ENCODE assay signal across 22 mouse cellular contexts in genomic region chr2:32553592-32554148, GRCm38 (mm10). TPM values are rescaled to one million over a fixed set of nuclear protein-coding genes. Genes with fewer than 3 reads are reported as not detected.
DNase-seq lines count a peak whose midpoint lies in the region; ATAC-seq and TF ChIP-seq lines count a peak whose summit lies in the region.
"Had no signal": no experiment of that assay in that cellular context is flagged by ENCODE, and none has a peak within 500 bp of the region (broad histone marks: within the 10 kb centered on the region; RNA-seq: fewer than 3 reads in every experiment).

No protein-coding gene starts in this region.

- H3K27ac ChIP-seq in hindbrain, embryonic 10.5 days = peak overlapping the region; percentile 13; the same call in 1 of the 2 replicates
- no peak overlapping the region for H3K27ac ChIP-seq in hindbrain, postnatal 0 days
- no peak overlapping the region for H3K27ac ChIP-seq in intestine, embryonic 15.5 days
- H3K27ac ChIP-seq in midbrain, postnatal 0 days (ENCODE audit: low read depth, low read length) = no peak overlapping the region
- H3K27ac ChIP-seq: hindbrain, embryonic 14.5 days; limb, embryonic 15.5 days; neural tube, embryonic 15.5 days had no signal

- no peak overlapping the region for H3K9ac ChIP-seq in hindbrain, postnatal 0 days (replicated peaks; ENCODE audit: low read length)
- no peak overlapping the region for H3K9ac ChIP-seq in intestine, embryonic 15.5 days
- no peak overlapping the region for H3K9ac ChIP-seq in midbrain, postnatal 0 days (replicated peaks; ENCODE audit: low read length, poor library complexity, severe bottlenecking)
- H3K9ac ChIP-seq: hindbrain, embryonic 14.5 days; limb, embryonic 15.5 days; neural tube, embryonic 15.5 days had no signal

- no peak for TF ChIP-seq CTCF in hindbrain, postnatal 0 days (IDR thresholded peaks at IDR 0.05; ENCODE audit: low read depth)
- TF ChIP-seq CTCF in midbrain, postnatal 0 days (IDR thresholded peaks at IDR 0.05) = no peak

- 85% methylated on average over 7 of the region's 7 CpGs for WGBS in hindbrain, embryonic 10.5 days
- WGBS in hindbrain, postnatal 0 days = 75% methylated on average over 7 of the region's 7 CpGs
- WGBS in intestine, embryonic 15.5 days = 77% methylated on average over 7 of the region's 7 CpGs
- WGBS in midbrain, postnatal 0 days = 81% methylated on average over 7 of the region's 7 CpGs

- no peak overlapping the region for H3K4me2 ChIP-seq in hindbrain, postnatal 0 days (ENCODE audit: low read depth, low read length)
- H3K4me2 ChIP-seq in intestine, embryonic 15.5 days (replicated peaks) = no peak overlapping the region
- no peak overlapping the region for H3K4me2 ChIP-seq in midbrain, postnatal 0 days (ENCODE audit: low read depth, low read length, poor library complexity, severe bottlenecking)
- H3K4me2 ChIP-seq: hindbrain, embryonic 14.5 days; limb, embryonic 15.5 days; neural tube, embryonic 15.5 days had no signal

- no peaks in the 10 kb centered on the region for H3K27me3 ChIP-seq in hindbrain, embryonic 10.5 days (ENCODE audit: insufficient read depth, poor library complexity, severe bottlenecking)
- no peaks in the 10 kb centered on the region for H3K27me3 ChIP-seq in hindbrain, postnatal 0 days (ENCODE audit: insufficient read depth, low read length)
- H3K27me3 ChIP-seq in intestine, embryonic 15.5 days (replicated peaks) = no peaks in the 10 kb centered on the region
- H3K27me3 ChIP-seq in midbrain, postnatal 0 days (ENCODE audit: insufficient read depth, low read length) = no peaks in the 10 kb centered on the region
- H3K27me3 ChIP-seq: limb, embryonic 15.5 days; neural tube, embryonic 15.5 days had no signal

- DNase-seq in hindbrain, embryonic 10.5 days (ENCODE audit: low spot score) = no peak
- no peak for DNase-seq in hindbrain, postnatal 0 days (ENCODE audit: low spot score)
- peak; percentile 34 for DNase-seq in thymus, postnatal 25 days
- no peak for DNase-seq in thymus, postnatal 10 days (ENCODE audit: low spot score in 2 of 2)
- DNase-seq in gastrocnemius, adult 18-20 months (ENCODE audit: low spot score) = no peak
- DNase-seq in midbrain, postnatal 0 days (ENCODE audit: low spot score) = no peak
- DNase-seq: adrenal gland, adult 2 months; cerebellum, adult 11-12 months; gastrocnemius, postnatal 25 days; heart, postnatal 14 days; kidney, adult 2 months; kidney, postnatal 25 days; lung, adult 18-20 months; right cerebral cortex, postnatal 4 days had no signal

- H3K4me3 ChIP-seq in hindbrain, embryonic 10.5 days = no peak overlapping the region
- no peak overlapping the region for H3K4me3 ChIP-seq in hindbrain, postnatal 0 days (ENCODE audit: low read length)
- no peak overlapping the region for H3K4me3 ChIP-seq in intestine, embryonic 15.5 days (replicated peaks)
- H3K4me3 ChIP-seq in midbrain, postnatal 0 days (ENCODE audit: low read depth, low read length) = no peak overlapping the region
- H3K4me3 ChIP-seq: limb, embryonic 15.5 days; midbrain, embryonic 10.5 days; neural tube, embryonic 15.5 days had no signal

- no peaks in the 10 kb centered on the region for H3K9me3 ChIP-seq in hindbrain, embryonic 10.5 days
- H3K9me3 ChIP-seq in hindbrain, postnatal 0 days (ENCODE audit: low read length) = no peaks in the 10 kb centered on the region
- H3K9me3 ChIP-seq in intestine, embryonic 15.5 days = no peaks in the 10 kb centered on the region
- no peaks in the 10 kb centered on the region for H3K9me3 ChIP-seq in midbrain, postnatal 0 days (ENCODE audit: low read length)
- H3K9me3 ChIP-seq: limb, embryonic 15.5 days; midbrain, embryonic 10.5 days; neural tube, embryonic 15.5 days had no signal

- peaks cover 66% of the 10 kb centered on the region for H3K4me1 ChIP-seq in hindbrain, embryonic 10.5 days (replicated peaks)
- peaks cover 8% of the 10 kb centered on the region; the same call in 1 of the 2 replicates for H3K4me1 ChIP-seq in hindbrain, postnatal 0 days (ENCODE audit: insufficient read depth, low read length)
- peaks cover 32% of the 10 kb centered on the region for H3K4me1 ChIP-seq in intestine, embryonic 15.5 days (replicated peaks)
- H3K4me1 ChIP-seq in midbrain, postnatal 0 days (ENCODE audit: insufficient read depth, low read length) = no peaks in the 10 kb centered on the region

- H3K36me3 ChIP-seq in hindbrain, embryonic 10.5 days = peaks cover 14% of the 10 kb centered on the region
- H3K36me3 ChIP-seq in hindbrain, postnatal 0 days (ENCODE audit: insufficient read depth, low read length) = no peaks in the 10 kb centered on the region
- H3K36me3 ChIP-seq in intestine, embryonic 15.5 days = no peaks in the 10 kb centered on the region
- H3K36me3 ChIP-seq in midbrain, postnatal 0 days (ENCODE audit: insufficient read depth, low read length) = no peaks in the 10 kb centered on the region
- H3K36me3 ChIP-seq: neural tube, embryonic 15.5 days had no signal

- ATAC-seq in hindbrain, postnatal 0 days = no peak
- ATAC-seq in inflammation-experienced regulatory T-cells, adult 6 months = peak; percentile 69
- ATAC-seq in intestine, embryonic 15.5 days = no peak
- no peak for ATAC-seq in midbrain, postnatal 0 days (ENCODE audit: low FRiP score)

RNA-seq across cellular contexts. Expression of gene Dpm2, which starts 17.0 kb away (rescaled TPM):
- polyA plus RNA-seq in hindbrain, embryonic 10.5 days (2016; fragmentation: Nextera tagmentation; extraction: Ambion mirVana) = 116 and 131 TPM in 2 replicates
- total RNA-seq in hindbrain, postnatal 0 days (2014; rRNA removed) = 64.1 and 70.8 TPM in 2 replicates
- 139 and 146 TPM in 2 replicates for polyA plus RNA-seq in hindbrain, postnatal 0 days (2015; fragmentation: Nextera tagmentation; extraction: Ambion mirVana)
- polyA plus RNA-seq in inflammation-experienced regulatory T-cells, adult 6 months (2017; shearing (Covaris generic)) = 100 to 1,000 TPM; 126 to 160 (median 144) TPM
- total RNA-seq in gastrocnemius, adult 18-20 months (2021) = 10 to 100 TPM; 11.7 to 12.6 TPM
- 115 and 121 TPM in 2 replicates for polyA plus RNA-seq in intestine, embryonic 15.5 days (2015; fragmentation: Nextera tagmentation; extraction: Ambion mirVana)
- 70.0 and 73.3 TPM in 2 replicates for total RNA-seq in midbrain, postnatal 0 days (2014; rRNA removed)
- 135 and 143 TPM in 2 replicates for polyA plus RNA-seq in midbrain, postnatal 0 days (2015; fragmentation: Nextera tagmentation; extraction: Ambion mirVana)

RNA-seq across cellular contexts. Expression of gene Fam102a, which starts 18.5 kb away (rescaled TPM):
- 10.9 and 11.0 TPM in 2 replicates for polyA plus RNA-seq in hindbrain, embryonic 10.5 days (2016; fragmentation: Nextera tagmentation; extraction: Ambion mirVana)
- 23.6 and 25.4 TPM in 2 replicates for total RNA-seq in hindbrain, postnatal 0 days (2014; rRNA removed)
- polyA plus RNA-seq in hindbrain, postnatal 0 days (2015; fragmentation: Nextera tagmentation; extraction: Ambion mirVana) = 7.9 and 8.2 TPM in 2 replicates
- 10 to 100 TPM; 40.7 to 52.4 (median 50.7) TPM for polyA plus RNA-seq in inflammation-experienced regulatory T-cells, adult 6 months (2017; shearing (Covaris generic))
- total RNA-seq in gastrocnemius, adult 18-20 months (2021) = 1 to 10 TPM; 2.0 to 2.6 TPM
- 9.7 and 9.8 TPM in 2 replicates for polyA plus RNA-seq in intestine, embryonic 15.5 days (2015; fragmentation: Nextera tagmentation; extraction: Ambion mirVana)
- 21.5 and 24.4 TPM in 2 replicates for total RNA-seq in midbrain, postnatal 0 days (2014; rRNA removed)
- polyA plus RNA-seq in midbrain, postnatal 0 days (2015; fragmentation: Nextera tagmentation; extraction: Ambion mirVana) = 6.8 and 7.2 TPM in 2 replicates

RNA-seq across cellular contexts. Expression of gene Pip5kl1, which starts 20.9 kb away (rescaled TPM):
- polyA plus RNA-seq in hindbrain, embryonic 10.5 days (2016; fragmentation: Nextera tagmentation; extraction: Ambion mirVana) = 1.6 and 2.5 TPM in 2 replicates
- total RNA-seq in hindbrain, postnatal 0 days (2014; rRNA removed) = 15.1 and 35.0 TPM in 2 replicates
- polyA plus RNA-seq in hindbrain, postnatal 0 days (2015; fragmentation: Nextera tagmentation; extraction: Ambion mirVana) = 16.7 and 19.1 TPM in 2 replicates
- polyA plus RNA-seq in inflammation-experienced regulatory T-cells, adult 6 months (2017; shearing (Covaris generic)) = not detected
- total RNA-seq in gastrocnemius, adult 18-20 months (2021) = not detected
- 0.56 and 0.69 TPM in 2 replicates for polyA plus RNA-seq in intestine, embryonic 15.5 days (2015; fragmentation: Nextera tagmentation; extraction: Ambion mirVana)
- total RNA-seq in midbrain, postnatal 0 days (2014; rRNA removed) = 19.3 and 20.0 TPM in 2 replicates
- polyA plus RNA-seq in midbrain, postnatal 0 days (2015; fragmentation: Nextera tagmentation; extraction: Ambion mirVana) = 16.5 and 26.5 TPM in 2 replicates
- total RNA-seq: common myeloid progenitor, adult 5-6 weeks; gastrocnemius, postnatal 25 days; heart, postnatal 14 days had no signal
- polyA plus RNA-seq: kidney, adult 2 months had no signal

RNA-seq across cellular contexts. Expression of gene 9430097D07Rik, which starts 21.8 kb away (rescaled TPM):
- polyA plus RNA-seq in hindbrain, embryonic 10.5 days (2016; fragmentation: Nextera tagmentation; extraction: Ambion mirVana) = 0.11 and 0.39 TPM in 2 replicates
- 0.21 and 0.83 TPM in 2 replicates for total RNA-seq in hindbrain, postnatal 0 days (2014; rRNA removed)
- polyA plus RNA-seq in hindbrain, postnatal 0 days (2015; fragmentation: Nextera tagmentation; extraction: Ambion mirVana) = 0.73 and 0.76 TPM in 2 replicates
- polyA plus RNA-seq in inflammation-experienced regulatory T-cells, adult 6 months (2017; shearing (Covaris generic)) = under 1 TPM in 1 of 3 experiments, not detected in 2; 0.31 TPM
- total RNA-seq in gastrocnemius, adult 18-20 months (2021) = not detected
- polyA plus RNA-seq in intestine, embryonic 15.5 days (2015; fragmentation: Nextera tagmentation; extraction: Ambion mirVana) = not detected in 2 replicates
- total RNA-seq in midbrain, postnatal 0 days (2014; rRNA removed) = 0.16 and 0.33 TPM in 2 replicates
- 0.69 and 0.82 TPM in 2 replicates for polyA plus RNA-seq in midbrain, postnatal 0 days (2015; fragmentation: Nextera tagmentation; extraction: Ambion mirVana)
- total RNA-seq: adrenal gland, adult 2 months; common myeloid progenitor, adult 5-6 weeks; gastrocnemius, postnatal 25 days; heart, postnatal 14 days had no signal
- polyA plus RNA-seq: adrenal gland, adult 2 months; kidney, adult 2 months; limb, embryonic 15.5 days; stomach, embryonic 14.5 days had no signal

RNA-seq across cellular contexts. Expression of gene St6galnac4, which starts 33.2 kb away (rescaled TPM):
- 19.8 and 21.0 TPM in 2 replicates for polyA plus RNA-seq in hindbrain, embryonic 10.5 days (2016; fragmentation: Nextera tagmentation; extraction: Ambion mirVana)
- 66.9 and 75.7 TPM in 2 replicates for total RNA-seq in hindbrain, postnatal 0 days (2014; rRNA removed)
- 45.6 and 47.5 TPM in 2 replicates for polyA plus RNA-seq in hindbrain, postnatal 0 days (2015; fragmentation: Nextera tagmentation; extraction: Ambion mirVana)
- polyA plus RNA-seq in inflammation-experienced regulatory T-cells, adult 6 months (2017; shearing (Covaris generic)) = 10 to 100 TPM; 31.5 to 42.6 (median 33.5) TPM
- total RNA-seq in gastrocnemius, adult 18-20 months (2021) = 10 to 100 TPM; 13.5 to 19.8 TPM
- 16.4 and 18.8 TPM in 2 replicates for polyA plus RNA-seq in intestine, embryonic 15.5 days (2015; fragmentation: Nextera tagmentation; extraction: Ambion mirVana)
- total RNA-seq in midbrain, postnatal 0 days (2014; rRNA removed) = 50.9 and 51.1 TPM in 2 replicates
- 38.0 and 38.6 TPM in 2 replicates for polyA plus RNA-seq in midbrain, postnatal 0 days (2015; fragmentation: Nextera tagmentation; extraction: Ambion mirVana)
